Mouse (Mus musculus) G1E (cell line): Measurements from ENCODE around the gene Blmh. TPM values are rescaled to one million over a fixed set of nuclear protein-coding genes. Genes with fewer than 3 reads are reported as not detected.

Source experiments
- ATAC-seq: 2 replicates; pipeline ENCODE4 v1.8.0; 2016; ENCODE audit warnings: mild to moderate bottlenecking; ENCODE audit not compliant: insufficient number of reproducible peaks, poor library complexity, low FRiP score, severe bottlenecking; ENCODE audit errors: extremely low read depth
- DNase-seq: peaks from one replicate; pipeline ENCODE4 v3.0.0; 2012; ENCODE audit warnings: low spot score
- H3K27me3 ChIP-seq: 2 replicates; pipeline ENCODE4 v1.6.1; 2012; ENCODE audit warnings: mild to moderate bottlenecking, low read length, inconsistent platforms; ENCODE audit not compliant: insufficient read depth
- H3K36me3 ChIP-seq: replicated peaks from 2 replicates; pipeline ENCODE3; 2012; ENCODE audit warnings: mild to moderate bottlenecking, inconsistent platforms
- H3K4me1 ChIP-seq: 2 replicates; pipeline ENCODE4 v1.6.1; 2012; ENCODE audit warnings: low read depth, low read length, inconsistent platforms, mixed read lengths; ENCODE audit not compliant: insufficient read depth
- H3K4me3 ChIP-seq: 2 replicates; pipeline ENCODE4 v1.5.1; 2012; ENCODE audit warnings: low read depth, mild to moderate bottlenecking, inconsistent platforms, low read length, moderate library complexity, mixed read lengths
- H3K9me3 ChIP-seq: replicated peaks from 2 replicates; pipeline ENCODE4 v1.6.1; 2012; ENCODE audit warnings: inconsistent platforms
- CTCF ChIP-seq: IDR thresholded peaks from 2 replicates; pipeline ENCODE4 v1.5.1; 2012; ENCODE audit warnings: low read depth, low read length, inconsistent platforms, mixed read lengths
- GATA1 ChIP-seq: IDR thresholded peaks from 2 replicates; pipeline ENCODE4 v1.6.1; 2012; ENCODE audit warnings: borderline replicate concordance, low read length, inconsistent platforms, mixed read lengths
- GATA2 ChIP-seq: IDR thresholded peaks from 2 replicates; pipeline ENCODE4 v1.6.1; 2012; ENCODE audit warnings: low read depth, low read length, inconsistent platforms, borderline replicate concordance
- POLR2AphosphoS5 ChIP-seq: IDR thresholded peaks from 2 replicates; pipeline ENCODE4 v1.6.1; 2012; ENCODE audit warnings: low read depth, low read length, inconsistent platforms; ENCODE audit not compliant: insufficient replicate concordance
- TAL1 ChIP-seq: conservative IDR thresholded peaks from 2 replicates; pipeline ENCODE4 v1.6.1; 2012; ENCODE audit warnings: low read depth, low read length, inconsistent platforms, mixed read lengths
- polyA plus RNA-seq: library from polyadenylated mRNA; stranded (reverse); fragments of >175 nt; gene quantifications from 2 replicates; pipeline ENCODE4 v1.2.3, GENCODE M21; 2012
- total RNA-seq, 2 experiments: library from RNA; stranded (forward) in 1 of 2; stranded (reverse) in 1 of 2; fragments of 200-1000 nt in 1 of 2; fragments of >200 nt in 1 of 2; fragmentation: Nextera tagmentation in 1 of 2; gene quantifications; 2 replicates each; pipeline ENCODE4 v1.2.3; 2014 to 2017

The Blmh gene
- total and polyA plus RNA-seq, 3 experiments = 23.4 to 320 (median 150) TPM

GRCm38 (mm10) chr11:77021749-77022396 is 97.3 kb downstream of the Blmh start:
- no peaks in the 10 kb centered on the region for H3K36me3 ChIP-seq
- H3K27me3 ChIP-seq = peaks cover 56% of the 10 kb centered on the region
- TF ChIP-seq GATA2 (no peak), GATA1 (no peak), CTCF (no peak), TAL1 (no peak), POLR2AphosphoS5 (no peak)
- H3K4me1 ChIP-seq = peaks cover 9% of the 10 kb centered on the region
- DNase-seq (no peak), ATAC-seq (no peak)
- H3K9me3 ChIP-seq = no peaks in the 10 kb centered on the region
- no peak overlapping the region for H3K4me3 ChIP-seq

GRCm38 (mm10) chr11:77026559-77026958 is 102.0 kb downstream of the Blmh start:
- Histone ChIP-seq H3K4me1 (no peaks in the 10 kb centered on the region), H3K36me3 (no peaks in the 10 kb centered on the region), H3K9me3 (no peaks in the 10 kb centered on the region), H3K27me3 (peaks cover 34% of the 10 kb centered on the region), H3K4me3 (no peak overlapping the region)
- no peak for DNase-seq
- ATAC-seq = no peak
- TF ChIP-seq GATA2 = no peak
- no peak for TF ChIP-seq CTCF
- no peak for TF ChIP-seq GATA1
- no peak for TF ChIP-seq POLR2AphosphoS5
- no peak for TF ChIP-seq TAL1

GRCm38 (mm10) chr11:77028157-77028556 is 103.5 kb downstream of the Blmh start:
- no peak for DNase-seq
- H3K4me3 ChIP-seq = no peak overlapping the region
- H3K27me3 ChIP-seq = peaks cover 33% of the 10 kb centered on the region
- H3K4me1 ChIP-seq = no peaks in the 10 kb centered on the region
- no peaks in the 10 kb centered on the region for H3K36me3 ChIP-seq
- no peaks in the 10 kb centered on the region for H3K9me3 ChIP-seq
- ATAC-seq = no peak
- TF ChIP-seq POLR2AphosphoS5 (no peak), GATA2 (no peak), TAL1 (no peak), GATA1 (no peak), CTCF (no peak)

GRCm38 (mm10) chr11:77031151-77031934 is 106.7 kb downstream of the Blmh start:
- ATAC-seq (no peak), DNase-seq (no peak)
- H3K27me3 ChIP-seq = peaks cover 35% of the 10 kb centered on the region
- H3K4me1 ChIP-seq = no peaks in the 10 kb centered on the region
- TF ChIP-seq CTCF (no peak), TAL1 (no peak), POLR2AphosphoS5 (no peak), GATA2 (no peak)
- H3K4me3 ChIP-seq = no peak overlapping the region
- no peaks in the 10 kb centered on the region for H3K36me3 ChIP-seq
- H3K9me3 ChIP-seq = no peaks in the 10 kb centered on the region

Other genes starting within 250 kb of the Blmh start
- not detected in 2 replicates for gene Trarg1, start 245.0 kb upstream of the Blmh start, total RNA-seq (2014; fragmentation: Nextera tagmentation)
- gene Trarg1, start 245.0 kb upstream of the Blmh start, total RNA-seq (2017) = 0.12 and 0.16 TPM in 2 replicates
- not detected in 2 replicates for gene Trarg1, start 245.0 kb upstream of the Blmh start, polyA plus RNA-seq
- gene Gosr1, start 161.2 kb upstream of the Blmh start, total RNA-seq (2014; fragmentation: Nextera tagmentation) = 39.1 and 52.7 TPM in 2 replicates
- 39.0 and 41.9 TPM in 2 replicates for gene Gosr1, start 161.2 kb upstream of the Blmh start, total RNA-seq (2017)
- 1.4 and 2.7 TPM in 2 replicates for gene Gosr1, start 161.2 kb upstream of the Blmh start, polyA plus RNA-seq
- gene Cpd, start 77.8 kb upstream of the Blmh start, total RNA-seq (2014; fragmentation: Nextera tagmentation) = 421 and 456 TPM in 2 replicates
- gene Cpd, start 77.8 kb upstream of the Blmh start, total RNA-seq (2017) = 152 and 167 TPM in 2 replicates
- 49.7 and 52.1 TPM in 2 replicates for gene Cpd, start 77.8 kb upstream of the Blmh start, polyA plus RNA-seq
- not detected in 2 replicates for gene Tmigd1, start 22.6 kb upstream of the Blmh start, total RNA-seq (2014; fragmentation: Nextera tagmentation)
- gene Tmigd1, start 22.6 kb upstream of the Blmh start, total RNA-seq (2017) = 0.38 TPM in 1 of 2 replicates, not detected in the other
- gene Tmigd1, start 22.6 kb upstream of the Blmh start, polyA plus RNA-seq = not detected in 2 replicates
- not detected in 2 replicates for gene Slc6a4, start 73.8 kb downstream of the Blmh start, total RNA-seq (2014; fragmentation: Nextera tagmentation)
- 0.12 and 0.27 TPM in 2 replicates for gene Slc6a4, start 73.8 kb downstream of the Blmh start, total RNA-seq (2017)
- not detected in 2 replicates for gene Slc6a4, start 73.8 kb downstream of the Blmh start, polyA plus RNA-seq
- 74.6 and 77.7 TPM in 2 replicates for gene Nsrp1, start 153.6 kb downstream of the Blmh start, total RNA-seq (2014; fragmentation: Nextera tagmentation)
- 20.0 and 28.7 TPM in 2 replicates for gene Nsrp1, start 153.6 kb downstream of the Blmh start, total RNA-seq (2017)
- gene Nsrp1, start 153.6 kb downstream of the Blmh start, polyA plus RNA-seq = 4.5 and 5.4 TPM in 2 replicates